Mouse (Mus musculus) cortical plate, adult 2 months (tissue): ENCODE measurements around the gene Sdhaf1.

Experiments used
- CTCF ChIP-seq: fragments of 200-500 bp; IDR thresholded peaks from 2 replicates; pipeline ENCODE4 v1.5.1; 2011; ENCODE audit warnings: mild to moderate bottlenecking, control low read depth, low read length; ENCODE audit not compliant: insufficient read depth; ENCODE audit errors: extremely low read depth
- POLR2A ChIP-seq: fragments of 200-500 bp; IDR thresholded peaks from 2 replicates; pipeline ENCODE4 v1.6.1; 2011; ENCODE audit warnings: mild to moderate bottlenecking, low read length, control low read depth; ENCODE audit not compliant: insufficient read depth; ENCODE audit errors: extremely low read depth

GRCm38 (mm10) chr7:30322285-30322667, 1.4 kb downstream of the Sdhaf1 start:
- TF ChIP-seq CTCF = no peak
- TF ChIP-seq POLR2A = peak; percentile 85
